Mouse (Mus musculus): ENCODE measurements around the gene Shb. TPM values are rescaled to one million over a fixed set of nuclear protein-coding genes. Genes with fewer than 3 reads are reported as not detected.

Shb gene
- total RNA-seq, 1 experiment from 2014 or later, result 1.0 TPM

DNA sequence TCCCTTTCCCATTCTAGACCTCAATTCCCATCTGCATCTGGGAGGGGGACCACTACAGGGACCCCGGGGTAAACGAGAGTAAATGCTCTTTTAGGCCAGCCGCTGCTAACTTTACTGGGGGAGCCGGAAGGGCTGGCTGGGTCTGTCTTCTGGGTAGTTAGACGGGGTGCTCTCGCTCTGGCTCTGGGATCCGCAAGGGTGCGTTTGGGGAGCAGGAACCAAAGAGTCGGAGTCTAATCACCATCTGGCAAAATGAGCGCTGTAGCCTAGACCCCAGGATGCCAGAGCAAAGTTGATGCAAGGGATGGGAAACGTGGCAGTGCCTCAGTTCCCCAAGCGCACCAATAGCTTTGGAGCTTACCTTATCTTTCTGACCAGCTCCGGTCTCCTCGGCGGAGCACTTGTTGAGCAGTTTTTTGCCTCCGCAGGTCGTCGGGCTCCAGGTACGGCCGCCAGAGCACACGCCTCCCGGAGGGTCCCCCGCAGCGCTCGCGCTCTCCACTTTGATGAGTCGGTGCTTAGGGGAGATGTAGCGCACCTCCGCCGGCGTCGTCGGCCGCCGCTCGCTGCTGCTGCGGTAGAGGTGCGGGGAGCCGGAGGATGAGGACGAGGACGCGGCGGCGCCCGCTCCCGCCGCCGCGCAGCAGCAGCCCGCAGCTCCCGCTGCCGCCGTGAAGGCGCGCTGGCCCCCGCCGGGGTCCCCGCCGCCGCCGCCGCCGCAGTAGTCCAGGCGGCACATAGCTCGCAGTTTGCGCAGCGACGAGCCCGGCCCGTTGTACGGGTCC lies 2.9 kb downstream of the Shb start:
- no peak for ATAC-seq (replicated peaks; ENCODE audit: insufficient number of reproducible peaks, low FRiP score, low TSS enrichment, poor library complexity, severe bottlenecking)

DNA sequence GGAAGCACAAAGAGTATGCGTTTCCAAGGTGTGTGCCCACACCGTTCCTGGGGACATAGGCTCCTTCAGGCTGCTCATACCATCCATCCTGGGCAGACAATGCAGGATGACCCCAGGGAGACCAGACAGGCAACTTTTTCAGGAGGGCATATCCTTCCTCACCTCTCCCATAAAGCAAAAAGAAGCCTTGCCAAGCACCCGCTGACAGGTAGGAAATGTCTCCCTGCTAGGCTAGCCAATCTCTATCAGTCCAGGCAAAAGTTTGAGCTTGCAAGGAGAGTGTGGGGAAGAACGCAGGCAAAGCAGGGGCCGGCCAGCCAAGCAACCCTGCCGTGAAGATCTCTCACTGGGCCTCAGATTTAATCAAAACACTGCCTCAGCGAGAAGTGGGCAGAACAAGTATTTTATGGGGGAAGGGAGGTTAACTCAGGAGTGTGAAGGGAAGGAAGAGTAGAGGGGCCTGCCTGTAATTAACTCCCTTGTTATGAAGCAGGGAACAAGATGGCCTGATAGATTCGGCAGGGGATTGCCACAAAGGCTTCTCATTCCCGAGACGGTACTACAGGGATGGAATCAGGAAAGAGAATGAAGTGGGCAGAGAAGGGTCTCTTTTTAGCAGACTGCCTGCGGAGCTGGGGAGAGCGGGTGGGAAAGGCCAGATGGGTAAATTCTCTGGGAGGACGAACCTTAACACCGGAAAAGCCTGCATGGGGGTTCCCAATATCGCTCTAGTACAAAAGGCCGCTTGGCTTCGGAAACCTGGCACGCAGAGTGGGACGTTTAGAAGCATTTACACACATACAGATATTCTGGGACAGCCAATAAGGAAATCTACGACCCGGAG lies 3.7 kb downstream of the Shb start:
- ATAC-seq (replicated peaks; ENCODE audit: insufficient number of reproducible peaks, low FRiP score, low TSS enrichment, poor library complexity, severe bottlenecking), result no peak

GRCm38 (mm10) chr4:45527562-45528354 lies 4.5 kb downstream of the Shb start:
- ATAC-seq (replicated peaks; ENCODE audit: insufficient number of reproducible peaks, low FRiP score, low TSS enrichment, poor library complexity, severe bottlenecking), result no peak

DNA sequence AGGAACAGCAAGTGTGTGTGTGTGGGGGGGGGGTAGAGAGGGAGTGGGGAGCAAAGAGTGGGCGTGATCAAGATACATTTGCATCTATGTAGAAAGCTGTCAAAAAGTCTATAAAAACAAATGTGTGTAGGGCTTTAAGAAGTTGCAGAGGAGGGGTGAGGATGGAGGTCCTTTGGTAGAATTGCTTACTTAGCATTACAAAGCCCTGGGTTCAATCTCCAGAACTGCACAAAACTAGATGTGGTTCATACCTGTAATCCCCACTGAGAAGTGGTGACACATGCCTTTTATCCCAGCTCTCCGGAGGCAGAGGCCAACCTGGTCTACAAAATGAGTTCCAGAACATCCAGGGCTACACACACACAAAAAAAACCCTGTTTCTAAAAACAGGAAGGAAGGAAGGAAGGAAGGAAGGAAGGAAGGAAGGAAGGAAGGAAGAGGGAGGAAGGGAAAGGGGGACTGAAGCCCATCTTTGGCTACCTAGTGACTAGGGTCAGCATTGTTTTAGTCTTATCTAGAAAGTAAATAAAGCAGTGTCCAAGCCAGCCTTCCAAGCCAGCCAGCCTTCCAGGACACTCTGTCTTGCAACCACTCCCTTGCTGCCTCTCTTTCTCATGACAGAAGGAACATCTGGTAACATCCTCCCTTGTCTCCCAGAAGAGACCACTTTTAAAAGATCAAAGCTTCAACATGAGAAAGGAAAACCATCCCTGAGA lies 5.3 kb downstream of the Shb start:
- ATAC-seq (replicated peaks; ENCODE audit: insufficient number of reproducible peaks, low FRiP score, low TSS enrichment, poor library complexity, severe bottlenecking), result no peak

- no peak for ATAC-seq (replicated peaks; ENCODE audit: insufficient number of reproducible peaks, low FRiP score, low TSS enrichment, poor library complexity, severe bottlenecking)
Observed at GRCm38 (mm10) chr4:45526175-45526574, 6.1 kb downstream of the Shb start.

DNA sequence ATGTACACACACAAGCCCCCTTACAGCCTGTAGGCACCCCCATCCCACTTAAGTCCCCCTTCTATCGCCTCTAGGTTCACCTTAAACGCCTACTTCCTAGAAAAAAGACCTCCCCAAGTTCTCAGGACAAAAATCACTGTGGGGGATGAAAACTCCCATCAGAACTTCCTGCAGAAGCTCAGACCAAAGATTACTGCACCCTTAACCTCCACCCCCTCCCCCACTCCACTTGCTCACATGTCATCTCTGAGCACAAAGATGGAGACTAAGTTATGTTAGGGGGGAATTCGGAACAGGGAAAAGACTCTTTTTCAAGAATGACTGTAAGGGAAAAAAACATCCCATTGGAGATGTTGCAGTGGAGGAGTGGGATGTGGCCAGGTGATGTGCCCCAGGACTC lies 6.7 kb downstream of the Shb start:
- ATAC-seq (replicated peaks; ENCODE audit: insufficient number of reproducible peaks, low FRiP score, low TSS enrichment, poor library complexity, severe bottlenecking), result no peak

- ATAC-seq (replicated peaks; ENCODE audit: insufficient number of reproducible peaks, low FRiP score, low TSS enrichment, poor library complexity, severe bottlenecking), result no peak
Observed at GRCm38 (mm10) chr4:45524602-45525001, 7.7 kb downstream of the Shb start.

- no peak for ATAC-seq (replicated peaks; ENCODE audit: insufficient number of reproducible peaks, low FRiP score, low TSS enrichment, poor library complexity, severe bottlenecking)
Observed at GRCm38 (mm10) chr4:45523360-45523759, 8.9 kb downstream of the Shb start.

- no peak for ATAC-seq (replicated peaks; ENCODE audit: insufficient number of reproducible peaks, low FRiP score, low TSS enrichment, poor library complexity, severe bottlenecking)
Observed at GRCm38 (mm10) chr4:45522956-45523355, 9.3 kb downstream of the Shb start.

DNA sequence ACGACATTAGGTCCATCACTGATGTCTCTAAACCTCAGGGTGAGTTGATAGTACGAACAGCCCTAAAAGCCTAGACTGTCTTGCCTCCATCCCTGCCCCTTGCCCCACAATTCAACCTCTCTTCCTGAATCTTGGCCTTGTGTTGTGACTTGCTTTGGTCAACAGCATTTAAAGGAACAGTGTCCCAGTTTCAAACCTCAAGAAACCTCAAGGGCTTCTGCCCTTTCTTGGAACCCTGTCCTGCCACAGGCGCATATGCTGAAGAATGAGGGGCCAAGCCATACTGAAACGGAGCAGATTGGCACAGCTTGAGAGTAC lies 9.7 kb downstream of the Shb start:
- ATAC-seq (replicated peaks; ENCODE audit: insufficient number of reproducible peaks, low FRiP score, low TSS enrichment, poor library complexity, severe bottlenecking), result no peak

DNA sequence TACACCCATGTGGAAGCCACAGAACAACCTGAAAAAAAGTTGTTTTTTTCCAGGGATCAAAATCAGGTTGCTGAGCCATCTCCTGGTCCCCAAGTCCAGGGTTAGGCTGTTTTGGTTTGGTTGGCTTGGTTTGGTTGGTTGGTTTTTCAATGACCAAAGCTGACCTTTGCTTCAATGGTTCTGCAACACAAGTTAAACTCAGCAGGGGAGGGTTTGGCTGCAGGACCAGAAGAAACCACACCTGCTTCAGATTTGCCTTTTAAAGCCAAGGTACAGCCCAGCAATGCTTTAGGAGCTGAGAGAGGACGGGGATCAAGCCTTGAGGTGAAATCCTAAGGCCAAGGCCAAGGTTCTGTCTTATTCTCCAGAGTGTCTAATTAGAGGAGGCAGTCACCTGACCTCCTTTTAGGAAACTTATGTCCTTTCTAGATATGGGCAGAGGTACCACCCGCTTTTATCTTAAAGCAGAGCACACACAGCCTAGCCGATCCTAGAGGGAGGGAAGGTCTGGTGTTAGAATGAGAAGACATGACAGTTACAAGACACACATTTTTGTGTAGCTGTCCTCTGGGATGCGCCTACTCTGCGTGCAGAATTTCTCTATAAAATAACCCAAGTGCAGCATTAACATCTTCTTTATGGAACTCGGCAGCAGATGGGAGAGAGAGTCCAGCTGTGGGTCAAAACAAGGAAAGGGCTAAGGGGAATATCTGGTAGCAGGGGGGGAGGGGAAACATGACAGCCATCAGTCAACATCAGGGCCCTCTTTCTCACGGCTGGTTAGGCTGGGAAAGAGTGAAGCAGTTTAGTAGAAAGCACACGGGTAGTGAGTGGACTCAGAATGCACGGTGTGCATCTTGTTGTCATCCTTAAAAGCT lies 10.3 kb downstream of the Shb start:
- no peak for ATAC-seq (replicated peaks; ENCODE audit: insufficient number of reproducible peaks, low FRiP score, low TSS enrichment, poor library complexity, severe bottlenecking)

DNA sequence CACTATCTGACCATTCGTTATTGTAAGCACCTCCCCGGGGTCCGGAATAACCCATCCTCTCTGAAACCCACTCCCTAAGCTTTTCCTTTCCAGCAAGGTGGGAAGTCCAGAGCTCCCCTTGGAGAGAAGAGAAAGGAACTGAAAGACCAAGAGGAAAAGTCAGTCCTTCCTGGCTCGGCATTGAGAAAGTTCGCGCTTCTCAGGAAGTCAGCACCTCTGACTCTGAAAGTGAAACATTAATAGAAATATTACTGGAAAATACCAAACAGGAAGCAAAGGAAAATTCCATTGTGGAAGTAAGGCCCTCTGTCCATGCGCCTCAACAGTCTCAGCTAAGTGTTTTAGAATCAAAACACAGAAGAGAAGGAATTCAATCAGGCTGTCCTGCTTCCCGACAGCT lies 11.9 kb downstream of the Shb start:
- ATAC-seq (replicated peaks; ENCODE audit: insufficient number of reproducible peaks, low FRiP score, low TSS enrichment, poor library complexity, severe bottlenecking), result no peak

DNA sequence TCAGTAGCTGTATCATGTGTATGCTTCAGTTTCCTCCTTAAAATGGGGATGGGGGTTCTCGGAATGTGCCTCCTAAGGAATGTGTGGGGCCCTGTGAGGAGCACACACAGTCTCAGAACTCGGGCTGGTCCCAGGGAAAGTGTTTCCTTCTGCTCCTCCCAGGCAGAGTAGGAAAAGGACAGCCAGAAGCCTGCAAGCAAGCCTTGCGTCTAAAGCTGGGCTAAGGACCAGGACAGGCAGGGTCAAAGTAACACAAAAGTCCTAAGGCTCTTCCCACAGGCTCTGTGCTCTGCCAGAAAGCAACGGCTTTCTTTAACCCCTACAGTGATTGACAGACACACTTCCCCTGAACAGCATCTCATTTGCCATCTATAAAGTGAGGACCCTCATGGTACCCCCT lies 14.9 kb downstream of the Shb start:
- no peak for ATAC-seq (replicated peaks; ENCODE audit: insufficient number of reproducible peaks, low FRiP score, low TSS enrichment, poor library complexity, severe bottlenecking)

GRCm38 (mm10) chr4:45515894-45516293 lies 16.4 kb downstream of the Shb start:
- ATAC-seq (replicated peaks; ENCODE audit: insufficient number of reproducible peaks, low FRiP score, low TSS enrichment, poor library complexity, severe bottlenecking), result no peak

DNA sequence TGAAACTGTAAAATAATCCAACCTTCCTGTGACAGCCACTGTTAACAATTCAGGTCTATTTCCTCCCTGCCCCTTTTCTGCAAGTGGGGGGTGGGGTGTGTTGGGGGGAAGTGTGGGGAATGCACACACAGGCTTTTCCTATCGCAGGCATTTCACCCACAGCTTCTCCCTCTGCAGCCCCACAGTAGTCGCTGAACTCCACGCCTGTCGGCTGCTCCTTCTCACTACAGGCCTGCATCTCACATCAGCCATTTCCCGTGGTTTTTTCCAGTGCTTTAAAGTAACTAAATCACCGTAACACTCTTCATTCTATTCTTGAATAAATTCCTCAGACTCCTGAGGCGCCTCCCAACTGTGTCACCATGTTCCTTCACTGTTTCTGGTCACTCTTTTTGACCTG lies 17.9 kb downstream of the Shb start:
- ATAC-seq (replicated peaks; ENCODE audit: insufficient number of reproducible peaks, low FRiP score, low TSS enrichment, poor library complexity, severe bottlenecking), result no peak

GRCm38 (mm10) chr4:45513791-45514293 lies 18.4 kb downstream of the Shb start:
- ATAC-seq (replicated peaks; ENCODE audit: insufficient number of reproducible peaks, low FRiP score, low TSS enrichment, poor library complexity, severe bottlenecking), result no peak

DNA sequence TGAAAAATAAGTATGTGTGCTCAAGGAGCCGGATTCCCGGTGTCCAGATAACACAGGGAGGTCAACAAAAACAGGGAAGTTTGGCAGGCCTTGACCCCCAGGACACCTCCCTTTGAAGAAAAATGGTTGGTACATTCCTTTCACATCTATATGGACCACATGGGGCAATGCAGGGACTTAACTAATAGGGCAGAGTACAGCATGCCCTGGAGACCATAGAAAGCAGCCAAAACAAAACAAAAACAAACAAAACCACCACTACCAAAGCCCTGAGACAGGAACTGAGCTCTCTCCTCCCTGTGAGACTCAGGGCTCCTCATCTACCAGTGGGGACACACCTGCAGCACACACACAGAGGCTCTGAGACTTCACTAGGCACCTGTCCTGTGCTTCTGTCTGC lies 18.9 kb downstream of the Shb start:
- ATAC-seq (replicated peaks; ENCODE audit: insufficient number of reproducible peaks, low FRiP score, low TSS enrichment, poor library complexity, severe bottlenecking), result no peak

- ATAC-seq (replicated peaks; ENCODE audit: insufficient number of reproducible peaks, low FRiP score, low TSS enrichment, poor library complexity, severe bottlenecking), result no peak
Observed at GRCm38 (mm10) chr4:45510163-45510562, 22.1 kb downstream of the Shb start.

Measured in monocyte, adult 5-6 weeks (primary cell).